Mouse (Mus musculus): ENCODE results near the gene Lmo7.

DNA sequence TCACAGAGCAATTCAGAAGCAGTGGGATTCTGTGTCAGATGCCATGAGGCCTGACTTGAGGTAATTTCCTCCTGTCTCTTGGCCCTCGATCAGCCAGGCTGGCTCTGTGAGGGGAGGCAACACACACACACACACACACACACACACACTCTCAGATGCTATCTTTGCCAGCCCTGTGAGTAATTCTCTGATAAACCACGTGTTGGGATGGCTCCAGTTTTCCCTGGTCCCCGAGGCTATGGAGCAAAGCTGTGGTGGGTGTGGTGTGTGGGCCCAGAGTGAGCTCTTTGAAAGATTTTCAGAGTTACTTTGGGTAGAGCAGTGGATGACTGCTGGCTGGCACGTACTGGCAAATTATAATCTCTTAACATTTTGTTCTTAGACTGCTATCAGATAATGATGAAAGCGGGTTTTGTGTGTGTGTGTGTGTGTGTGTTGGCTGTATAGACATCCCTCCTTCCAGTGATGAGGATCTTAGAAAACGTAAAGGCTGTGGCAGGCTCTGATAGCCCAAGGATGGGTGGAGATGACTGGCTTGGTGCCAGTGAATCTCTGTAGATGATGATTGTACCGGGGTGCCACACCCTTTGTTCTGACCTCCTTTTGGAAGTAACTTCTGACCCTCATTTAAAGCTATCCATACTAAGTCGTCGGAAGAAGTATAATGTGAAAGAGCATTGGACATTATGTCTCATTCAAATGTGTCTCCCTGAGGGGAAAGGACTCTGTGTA, 140.6 kb downstream of the Lmo7 start:
- TF ChIP-seq CTCF (IDR thresholded peaks at IDR 0.05; ENCODE audit: low read depth), result no peak
- no peak for TF ChIP-seq EP300 (IDR thresholded peaks at IDR 0.05; ENCODE audit: low read depth)
